Mouse (Mus musculus) liver, embryonic 14.5 days (tissue): ENCODE measurements around the gene Igsf21. TPM values are rescaled to one million over a fixed set of nuclear protein-coding genes. Genes with fewer than 3 reads are reported as not detected.
A peak's percentile ranks its signal among the peaks of the same experiment; 100 is the strongest.

ENCODE experiments used
- ATAC-seq: fragments of 200-750 bp; cut with Nextera tagmentation; 2 replicates; pipeline ENCODE4 v1.8.0; 2017; ENCODE audit warnings: moderate number of reproducible peaks, mild to moderate bottlenecking, moderate library complexity; ENCODE audit not compliant: insufficient read depth
- DNase-seq, 3 experiments: peaks; one replicate each; pipeline ENCODE4 v3.0.0-alpha.2; 2012 to 2013; ENCODE audit warnings: low read depth in 3 of 3, low spot score in 3 of 3
- H3K27ac ChIP-seq: fragments of 300-500 bp; sonication (generic); 2 replicates; pipeline ENCODE4 v1.5.1; 2014; ENCODE audit warnings: moderate library complexity, mild to moderate bottlenecking, control low read depth, inconsistent platforms
- H3K27me3 ChIP-seq: fragments of 300-500 bp; sonication (generic); 2 replicates; pipeline ENCODE4 v1.6.1; 2014; ENCODE audit warnings: mild to moderate bottlenecking, low read length, moderate library complexity; ENCODE audit not compliant: control insufficient read depth, insufficient read depth
- H3K36me3 ChIP-seq: fragments of 300-500 bp; sonication (generic); replicated peaks from 2 replicates; pipeline ENCODE4 v1.6.1; 2014; ENCODE audit warnings: low read depth; ENCODE audit not compliant: control insufficient read depth, insufficient read depth
- H3K4me1 ChIP-seq, 2 experiments: fragments of 200-500 bp in 1 of 2; fragments of 300-500 bp in 1 of 2; sonication (generic) in 1 of 2; replicated peaks; 2 replicates each; pipeline ENCODE4 v1.6.1; 2012 to 2014; ENCODE audit warnings: antibody characterized with exemption in 1 of 2, inconsistent platforms in 1 of 2, low read length in 1 of 2; ENCODE audit not compliant: control insufficient read depth in 2 of 2, insufficient read depth in 2 of 2
- H3K4me2 ChIP-seq: fragments of 300-500 bp; sonication (generic); 2 replicates; pipeline ENCODE4 v1.6.1; 2014; ENCODE audit warnings: low read depth, mild to moderate bottlenecking, control low read depth, moderate library complexity
- H3K4me3 ChIP-seq, 2 experiments: fragments of 200-500 bp in 1 of 2; fragments of 300-500 bp in 1 of 2; sonication (generic) in 1 of 2; 2 replicates each; pipeline ENCODE4 v1.5.1; 2012 to 2014; ENCODE audit warnings: low read depth in 2 of 2, low read length in 2 of 2, mild to moderate bottlenecking in 2 of 2, control low read depth in 1 of 2, inconsistent platforms in 1 of 2, moderate library complexity in 1 of 2; ENCODE audit not compliant: insufficient read depth in 1 of 2
- H3K9ac ChIP-seq: fragments of 300-500 bp; sonication (generic); replicated peaks from 2 replicates; pipeline ENCODE4 v1.6.1; 2014; ENCODE audit warnings: mild to moderate bottlenecking, control low read depth, moderate library complexity
- H3K9me3 ChIP-seq: fragments of 300-500 bp; sonication (generic); 2 replicates; pipeline ENCODE4 v1.6.1; 2016; ENCODE audit warnings: low read length, mixed read lengths; ENCODE audit not compliant: control insufficient read depth
- CTCF ChIP-seq: IDR thresholded peaks from 2 replicates; pipeline ENCODE4 v1.5.1; 2016; ENCODE audit warnings: antibody characterized with exemption, low read depth, control low read depth
- EP300 ChIP-seq: IDR thresholded peaks from 2 replicates; pipeline ENCODE4 v1.6.1; 2016; ENCODE audit warnings: antibody characterized with exemption, low read depth
- WGBS: fragments of 180-500 bp; shearing (Covaris S2); extraction: QIAGEN DNeasy Blood & Tissue Kit; methylation state at CpG from one replicate; pipeline ENCODE4 v1.1.7; 2014; ENCODE audit not compliant: insufficient replicate concordance; 5-methylcytosine and 5-hydroxymethylcytosine counted together
- polyA plus RNA-seq, 2 experiments: library from polyadenylated mRNA; depleted of rRNA in 1 of 2; stranded (reverse) in 1 of 2; unstranded in 1 of 2; fragments of >200 nt; fragmentation: Nextera tagmentation in 1 of 2; extraction: Ambion mirVana in 1 of 2; gene quantifications; 2 replicates each; pipeline versions ENCODE4 v1.2.1 to v1.2.3; 2012 to 2014

Gene Igsf21
- polyA plus RNA-seq, 2 experiments, result 0.18 TPM; not detected in 1

DNA sequence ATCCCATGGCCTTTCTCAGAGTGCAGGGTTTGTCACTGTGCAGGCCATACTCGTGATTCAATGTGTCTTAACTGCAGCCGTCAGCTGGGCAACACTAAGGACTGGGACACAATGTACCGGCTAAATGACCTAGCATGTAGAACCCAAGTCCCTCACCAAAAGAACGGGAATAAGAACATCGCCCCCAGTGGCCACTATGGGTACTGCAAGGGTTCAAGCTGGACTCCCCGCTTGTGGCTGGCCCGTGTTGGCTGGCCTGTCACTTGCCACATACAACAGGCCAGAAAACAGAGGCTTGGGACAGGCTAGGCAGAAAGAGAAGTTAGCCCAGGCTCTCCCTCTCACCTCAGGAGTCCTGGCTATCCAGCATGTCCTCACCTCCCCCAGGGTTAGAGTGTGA lies 213.2 kb downstream of the Igsf21 start:
- H3K27me3 ChIP-seq, result no peaks in the 10 kb centered on the region; the same call in 1 of the 2 replicates
- no peak for TF ChIP-seq EP300
- peak; percentile 89 for TF ChIP-seq CTCF
- peak in 2 of 3 experiments; percentile 7 to 10 for DNase-seq
- ATAC-seq, result no peak
- no peaks in the 10 kb centered on the region for H3K4me1 ChIP-seq
- no peaks in the 10 kb centered on the region for H3K36me3 ChIP-seq
- H3K4me3 ChIP-seq, result no peak overlapping the region
- no peak overlapping the region for H3K27ac ChIP-seq
- 27% methylated on average over 7 of the region's 7 CpGs for WGBS
- H3K9ac ChIP-seq, result no peak overlapping the region
- no peak overlapping the region for H3K4me2 ChIP-seq
- no peaks in the 10 kb centered on the region for H3K9me3 ChIP-seq

DNA sequence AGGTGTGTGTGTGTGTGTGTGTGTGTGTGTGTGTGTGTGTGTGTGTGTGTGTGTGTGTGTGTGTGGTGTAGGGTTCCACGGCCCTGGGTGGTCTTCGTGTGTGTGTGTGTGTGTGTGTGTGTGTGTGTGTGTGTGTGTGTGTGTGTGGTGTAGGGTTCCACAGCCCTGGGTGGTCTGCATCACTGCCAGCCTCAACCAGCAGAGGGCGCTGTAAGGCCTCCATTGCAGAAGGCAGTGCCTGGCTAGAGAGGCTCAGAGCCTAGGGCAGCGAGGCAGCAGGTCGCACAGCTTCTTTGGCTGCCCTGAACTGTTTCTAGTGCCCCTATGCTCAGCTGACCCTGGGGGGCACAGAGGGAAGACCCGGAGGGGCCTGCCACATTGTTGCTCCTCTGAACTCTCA lies 216.2 kb downstream of the Igsf21 start:
- ATAC-seq (no peak), DNase-seq (no peak)
- H3K4me3 ChIP-seq, result no peak overlapping the region
- no peaks in the 10 kb centered on the region for H3K36me3 ChIP-seq
- TF ChIP-seq EP300 (no peak), CTCF (peak; percentile 75)
- no peaks in the 10 kb centered on the region for H3K9me3 ChIP-seq
- no peak overlapping the region for H3K4me2 ChIP-seq
- WGBS, result 27% methylated on average over 6 of the region's 6 CpGs
- no peaks in the 10 kb centered on the region for H3K27me3 ChIP-seq
- H3K27ac ChIP-seq, result no peak overlapping the region
- no peak overlapping the region for H3K9ac ChIP-seq
- H3K4me1 ChIP-seq, result no peaks in the 10 kb centered on the region

- 48% methylated on average over 5 of the region's 5 CpGs for WGBS
- H3K4me3 ChIP-seq, result no peak overlapping the region
- H3K36me3 ChIP-seq, result no peaks in the 10 kb centered on the region
- no peak overlapping the region for H3K9ac ChIP-seq
- no peaks in the 10 kb centered on the region for H3K27me3 ChIP-seq
- no peaks in the 10 kb centered on the region for H3K4me1 ChIP-seq
- TF ChIP-seq EP300, result no peak
- TF ChIP-seq CTCF, result no peak
- H3K4me2 ChIP-seq, result no peak overlapping the region
- ATAC-seq (no peak), DNase-seq (no peak)
- H3K9me3 ChIP-seq, result no peaks in the 10 kb centered on the region
- no peak overlapping the region for H3K27ac ChIP-seq
Observed at GRCm38 (mm10) chr4:140030040-140030386, 216.6 kb downstream of the Igsf21 start.

DNA sequence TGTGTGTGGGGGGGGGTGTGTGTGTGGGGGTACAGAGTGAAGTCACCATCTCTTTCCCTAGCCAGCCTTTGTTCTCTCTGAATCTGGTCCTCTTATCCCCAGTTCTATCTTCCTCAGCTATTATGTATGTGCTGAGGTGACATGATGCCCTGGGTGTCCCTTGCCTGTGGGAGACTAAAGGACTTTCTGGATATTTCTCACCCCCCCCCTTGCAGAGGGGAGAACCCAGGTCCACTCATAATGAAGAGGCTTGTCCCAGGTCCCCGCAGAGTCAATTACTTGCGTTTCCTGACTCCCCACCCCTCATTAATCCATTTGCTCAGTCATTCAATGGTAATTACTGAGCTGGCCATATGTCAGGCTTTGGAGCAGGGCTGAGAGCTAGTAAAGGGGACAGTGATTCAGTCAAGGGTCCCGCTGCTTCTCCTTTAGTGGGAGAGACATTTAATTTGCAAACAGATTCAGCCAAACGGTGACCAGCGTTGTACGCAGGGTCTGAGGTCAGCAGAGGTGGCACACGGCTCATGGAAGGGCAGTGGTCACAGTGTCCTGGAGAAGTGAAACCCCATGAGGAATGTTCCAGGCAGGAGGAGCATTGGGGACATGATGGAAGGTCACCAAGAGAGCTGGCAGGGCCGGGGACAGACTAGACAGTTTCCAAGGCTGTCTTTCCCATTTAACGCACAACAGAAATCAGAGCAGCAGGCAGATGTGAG lies 217.1 kb downstream of the Igsf21 start:
- WGBS, result 57% methylated on average over 9 of the region's 9 CpGs
- DNase-seq (no peak), ATAC-seq (no peak)

GRCm38 (mm10) chr4:140023833-140024232 lies 222.8 kb downstream of the Igsf21 start:
- H3K27ac ChIP-seq, result no peak overlapping the region
- DNase-seq (no peak), ATAC-seq (no peak)
- no peaks in the 10 kb centered on the region for H3K27me3 ChIP-seq
- H3K9me3 ChIP-seq, result no peaks in the 10 kb centered on the region
- no peak for TF ChIP-seq CTCF
- no peak for TF ChIP-seq EP300
- no peak overlapping the region for H3K4me2 ChIP-seq
- no peaks in the 10 kb centered on the region for H3K4me1 ChIP-seq
- no peak overlapping the region for H3K4me3 ChIP-seq
- H3K36me3 ChIP-seq, result no peaks in the 10 kb centered on the region
- H3K9ac ChIP-seq, result no peak overlapping the region
- WGBS, result 44% methylated on average over 6 of the region's 6 CpGs

More for the DNA sequence above, 217.1 kb downstream of the Igsf21 start:
- Histone ChIP-seq H3K4me3 (no peak overlapping the region), H3K36me3 (no peaks in the 10 kb centered on the region), H3K4me1 (no peaks in the 10 kb centered on the region), H3K27me3 (no peaks in the 10 kb centered on the region), H3K27ac (no peak overlapping the region), H3K9ac (no peak overlapping the region), H3K9me3 (no peaks in the 10 kb centered on the region), H3K4me2 (no peak overlapping the region)
- no peak for TF ChIP-seq CTCF
- TF ChIP-seq EP300, result no peak
